Mouse (Mus musculus): ENCODE results near the gene Pkn2.

Pkn2 gene

GRCm38 (mm10) chr3:142856832-142857231 is 25.0 kb downstream of the Pkn2 start:
- TF ChIP-seq GATA4 (IDR thresholded peaks at IDR 0.05; ENCODE audit: insufficient replicate concordance, low read length), result no peak

GRCm38 (mm10) chr3:142855961-142856472 is 25.8 kb downstream of the Pkn2 start:
- no peak for TF ChIP-seq GATA4 (IDR thresholded peaks at IDR 0.05; ENCODE audit: insufficient replicate concordance, low read length)

- no peak for TF ChIP-seq GATA4 (IDR thresholded peaks at IDR 0.05; ENCODE audit: insufficient replicate concordance, low read length)
Observed at GRCm38 (mm10) chr3:142852911-142853310, 28.9 kb downstream of the Pkn2 start.

GRCm38 (mm10) chr3:142851631-142852030 is 30.2 kb downstream of the Pkn2 start:
- TF ChIP-seq GATA4 (IDR thresholded peaks at IDR 0.05; ENCODE audit: insufficient replicate concordance, low read length), result no peak

GRCm38 (mm10) chr3:142839961-142840360 is 41.8 kb downstream of the Pkn2 start:
- TF ChIP-seq GATA4 (IDR thresholded peaks at IDR 0.05; ENCODE audit: insufficient replicate concordance, low read length), result no peak

GRCm38 (mm10) chr3:142834761-142835160 is 47.0 kb downstream of the Pkn2 start:
- TF ChIP-seq GATA4 (IDR thresholded peaks at IDR 0.05; ENCODE audit: insufficient replicate concordance, low read length), result no peak

GRCm38 (mm10) chr3:142834024-142834423 is 47.8 kb downstream of the Pkn2 start:
- no peak for TF ChIP-seq GATA4 (IDR thresholded peaks at IDR 0.05; ENCODE audit: insufficient replicate concordance, low read length)

GRCm38 (mm10) chr3:142832910-142833309 is 48.9 kb downstream of the Pkn2 start:
- TF ChIP-seq GATA4 (IDR thresholded peaks at IDR 0.05; ENCODE audit: insufficient replicate concordance, low read length), result no peak

GRCm38 (mm10) chr3:142826449-142827146 is 55.2 kb downstream of the Pkn2 start:
- no peak for TF ChIP-seq GATA4 (IDR thresholded peaks at IDR 0.05; ENCODE audit: insufficient replicate concordance, low read length)

- TF ChIP-seq GATA4 (IDR thresholded peaks at IDR 0.05; ENCODE audit: insufficient replicate concordance, low read length), result no peak
Observed at GRCm38 (mm10) chr3:142823606-142824005, 58.2 kb downstream of the Pkn2 start.

- TF ChIP-seq GATA4 (IDR thresholded peaks at IDR 0.05; ENCODE audit: insufficient replicate concordance, low read length), result no peak
Observed at GRCm38 (mm10) chr3:142817506-142817905, 64.3 kb downstream of the Pkn2 start.

- TF ChIP-seq GATA4 (IDR thresholded peaks at IDR 0.05; ENCODE audit: insufficient replicate concordance, low read length), result no peak
Observed at GRCm38 (mm10) chr3:142811582-142811981, 70.2 kb downstream of the Pkn2 start.

- no peak for TF ChIP-seq GATA4 (IDR thresholded peaks at IDR 0.05; ENCODE audit: insufficient replicate concordance, low read length)
Observed at GRCm38 (mm10) chr3:142795587-142795986, 86.2 kb downstream of the Pkn2 start.

GRCm38 (mm10) chr3:142786423-142787072 is 95.3 kb downstream of the Pkn2 start:
- TF ChIP-seq GATA4 (IDR thresholded peaks at IDR 0.05; ENCODE audit: insufficient replicate concordance, low read length), result no peak

GRCm38 (mm10) chr3:142777227-142777626 is 104.6 kb downstream of the Pkn2 start:
- TF ChIP-seq GATA4 (IDR thresholded peaks at IDR 0.05; ENCODE audit: insufficient replicate concordance, low read length), result no peak

GRCm38 (mm10) chr3:142773538-142774191 is 108.1 kb downstream of the Pkn2 start:
- TF ChIP-seq GATA4 (IDR thresholded peaks at IDR 0.05; ENCODE audit: insufficient replicate concordance, low read length), result no peak
